Mouse (Mus musculus) kidney, adult 2 months (tissue): ENCODE measurements around the gene Tmem108. TPM values are rescaled to one million over a fixed set of nuclear protein-coding genes. Genes with fewer than 3 reads are reported as not detected.

Experiments used
- DNase-seq: peaks from one replicate; pipeline ENCODE4 v3.0.0; 2021
- H3K27ac ChIP-seq: fragments of 200-500 bp; 2 replicates; pipeline ENCODE4 v1.5.1; 2012; ENCODE audit warnings: low read depth, low read length, control low read depth, inconsistent platforms; ENCODE audit not compliant: insufficient read depth
- H3K27me3 ChIP-seq: fragments of 200-500 bp; replicated peaks from 2 replicates; pipeline ENCODE4 v1.6.1; 2012; ENCODE audit warnings: mild to moderate bottlenecking, moderate library complexity, low read length, inconsistent platforms; ENCODE audit not compliant: control insufficient read depth, insufficient read depth
- H3K36me3 ChIP-seq: fragments of 200-500 bp; 2 replicates; pipeline ENCODE4 v1.6.1; 2012; ENCODE audit warnings: mild to moderate bottlenecking, moderate library complexity, low read length, inconsistent platforms; ENCODE audit not compliant: control insufficient read depth, insufficient read depth
- H3K4me1 ChIP-seq: fragments of 200-500 bp; 2 replicates; pipeline ENCODE4 v1.6.1; 2011; ENCODE audit warnings: low read length; ENCODE audit not compliant: control insufficient read depth, insufficient read depth
- H3K4me3 ChIP-seq: fragments of 200-500 bp; 2 replicates; pipeline ENCODE4 v1.5.1; 2011; ENCODE audit warnings: mild to moderate bottlenecking, low read depth, low read length, control low read depth; ENCODE audit not compliant: insufficient read depth
- CTCF ChIP-seq: fragments of 200-500 bp; conservative IDR thresholded peaks from 2 replicates; pipeline ENCODE4 v1.5.1; 2011; ENCODE audit warnings: low read depth, mild to moderate bottlenecking, control low read depth, low read length, moderate library complexity, mixed read lengths; ENCODE audit not compliant: insufficient read depth, insufficient read length
- POLR2A ChIP-seq: fragments of 200-500 bp; IDR thresholded peaks from one replicate; pipeline ENCODE4 v1.6.1; 2011; ENCODE audit warnings: low read depth, low read length, control low read depth
- WGBS: fragments of 180-500 bp; shearing (Covaris S2); methylation state at CpG from one replicate; pipeline ENCODE4 v1.1.7; 2018; 5-methylcytosine and 5-hydroxymethylcytosine counted together
- polyA plus RNA-seq: library from polyadenylated mRNA; depleted of rRNA; stranded (reverse); fragments of >200 nt; gene quantifications from 2 replicates; pipeline ENCODE4 v1.2.3, GENCODE M21; 2012

Tmem108 gene
- polyA plus RNA-seq, 1 experiment = 7.1 TPM

- Histone ChIP-seq H3K27me3 (no peaks in the 10 kb centered on the region), H3K4me1 (no peaks in the 10 kb centered on the region), H3K36me3 (no peaks in the 10 kb centered on the region), H3K4me3 (no peak overlapping the region), H3K27ac (no peak overlapping the region)
- TF ChIP-seq POLR2A (no peak), CTCF (no peak)
- 87% methylated on average over 13 of the region's 13 CpGs for whole genome bisulfite sequencing
- DNase-seq = no peak
These were observed 153.2 kb downstream of the Tmem108 start for GRCm38 (mm10) chr9:103608161-103609058.

- WGBS = 75% methylated on average over 1 of the region's 1 CpGs
- Histone ChIP-seq H3K27ac (no peak overlapping the region), H3K36me3 (no peaks in the 10 kb centered on the region), H3K4me3 (no peak overlapping the region), H3K27me3 (no peaks in the 10 kb centered on the region), H3K4me1 (no peaks in the 10 kb centered on the region)
- DNase-seq = no peak
- TF ChIP-seq CTCF (no peak), POLR2A (no peak)
These were observed 155.6 kb downstream of the Tmem108 start for GRCm38 (mm10) chr9:103606056-103606455.

- no peaks in the 10 kb centered on the region for H3K4me1 ChIP-seq
- H3K36me3 ChIP-seq = no peaks in the 10 kb centered on the region
- H3K27ac ChIP-seq = no peak overlapping the region
- H3K4me3 ChIP-seq = no peak overlapping the region
- no peak for DNase-seq
- 70% methylated on average over 6 of the region's 6 CpGs for WGBS
- H3K27me3 ChIP-seq = no peaks in the 10 kb centered on the region
- no peak for TF ChIP-seq POLR2A
- TF ChIP-seq CTCF = no peak
These were observed 157.8 kb downstream of the Tmem108 start for GRCm38 (mm10) chr9:103603792-103604191.

- 91% methylated on average over 4 of the region's 4 CpGs for WGBS
- H3K27me3 ChIP-seq = no peaks in the 10 kb centered on the region; the same call in 1 of the 2 replicates
- TF ChIP-seq CTCF = no peak
- no peak for TF ChIP-seq POLR2A
These were observed 159.8 kb downstream of the Tmem108 start for GRCm38 (mm10) chr9:103601878-103602277.

GRCm38 (mm10) chr9:103600834-103601233 is 160.8 kb downstream of the Tmem108 start:
- TF ChIP-seq POLR2A (no peak), CTCF (no peak)
- no peak for DNase-seq
- no peaks in the 10 kb centered on the region for H3K4me1 ChIP-seq
- no peaks in the 10 kb centered on the region; the same call in 1 of the 2 replicates for H3K27me3 ChIP-seq
- 68% methylated on average over 3 of the region's 3 CpGs for WGBS
- no peaks in the 10 kb centered on the region for H3K36me3 ChIP-seq
- H3K4me3 ChIP-seq = no peak overlapping the region
- H3K27ac ChIP-seq = no peak overlapping the region

More at GRCm38 (mm10) chr9:103601878-103602277, 159.8 kb downstream of the Tmem108 start:
- no peak overlapping the region for H3K4me3 ChIP-seq
- H3K36me3 ChIP-seq = no peaks in the 10 kb centered on the region
- H3K27ac ChIP-seq = no peak overlapping the region
- H3K4me1 ChIP-seq = no peaks in the 10 kb centered on the region
- DNase-seq = no peak

- Histone ChIP-seq H3K4me1 (no peaks in the 10 kb centered on the region), H3K27me3 (no peaks in the 10 kb centered on the region; the same call in 1 of the 2 replicates), H3K36me3 (no peaks in the 10 kb centered on the region), H3K4me3 (no peak overlapping the region), H3K27ac (no peak overlapping the region)
- TF ChIP-seq CTCF = no peak
- TF ChIP-seq POLR2A = no peak
- WGBS = 79% methylated on average over 3 of the region's 3 CpGs
- no peak for DNase-seq
These were observed 161.7 kb downstream of the Tmem108 start for GRCm38 (mm10) chr9:103599908-103600307.

GRCm38 (mm10) chr9:103597861-103598260 is 163.8 kb downstream of the Tmem108 start:
- no peak overlapping the region for H3K4me3 ChIP-seq
- no peak overlapping the region for H3K27ac ChIP-seq
- no peak for DNase-seq
- TF ChIP-seq CTCF = no peak
- TF ChIP-seq POLR2A = no peak
- no peaks in the 10 kb centered on the region; the same call in 1 of the 2 replicates for H3K27me3 ChIP-seq
- no peaks in the 10 kb centered on the region for H3K4me1 ChIP-seq
- H3K36me3 ChIP-seq = no peaks in the 10 kb centered on the region
- WGBS = 84% methylated on average over 2 of the region's 2 CpGs
